Mouse (Mus musculus) neural tube, embryonic 11.5 days (tissue): ENCODE measurements around the gene Smap2. TPM values are rescaled to one million over a fixed set of nuclear protein-coding genes. Genes with fewer than 3 reads are reported as not detected.

Experiments
- ATAC-seq: fragments of 200-750 bp; cut with Nextera tagmentation; 2 replicates; pipeline ENCODE4 v1.8.0; 2017; ENCODE audit warnings: moderate number of reproducible peaks, mild to moderate bottlenecking, moderate TSS enrichment, moderate library complexity; ENCODE audit not compliant: insufficient read depth, low FRiP score, low TSS enrichment
- DNase-seq: peaks from one replicate; pipeline ENCODE4 v3.0.0-alpha.2; 2015; ENCODE audit warnings: low spot score
- H3K27ac ChIP-seq: fragments of 300-500 bp; sonication (generic); 2 replicates; pipeline ENCODE4 v1.5.1; 2014; ENCODE audit warnings: low read depth, mild to moderate bottlenecking, low read length
- H3K27me3 ChIP-seq: fragments of 300-500 bp; sonication (generic); 2 replicates; pipeline ENCODE4 v1.6.1; 2014; ENCODE audit warnings: mild to moderate bottlenecking, low read length, mixed read lengths; ENCODE audit not compliant: control insufficient read depth, insufficient read depth
- H3K36me3 ChIP-seq: fragments of 300-500 bp; sonication (generic); 2 replicates; pipeline ENCODE4 v1.6.1; 2014; ENCODE audit warnings: mild to moderate bottlenecking, low read length, moderate library complexity, mixed read lengths; ENCODE audit not compliant: control insufficient read depth, insufficient read depth
- H3K4me1 ChIP-seq: fragments of 300-500 bp; sonication (generic); 2 replicates; pipeline ENCODE4 v1.6.1; 2014; ENCODE audit warnings: low read length, mixed read lengths; ENCODE audit not compliant: control insufficient read depth, insufficient read depth
- H3K4me2 ChIP-seq: fragments of 300-500 bp; sonication (generic); 2 replicates; pipeline ENCODE4 v1.6.1; 2014; ENCODE audit warnings: low read depth, mild to moderate bottlenecking, moderate library complexity
- H3K4me3 ChIP-seq: fragments of 300-500 bp; sonication (generic); 2 replicates; pipeline ENCODE4 v1.5.1; 2014; ENCODE audit warnings: low read depth, low read length
- H3K9ac ChIP-seq: fragments of 300-500 bp; sonication (generic); 2 replicates; pipeline ENCODE4 v1.6.1; 2014; ENCODE audit warnings: mild to moderate bottlenecking, low read length
- H3K9me3 ChIP-seq: fragments of 300-500 bp; sonication (generic); 2 replicates; pipeline ENCODE4 v1.6.1; 2016; ENCODE audit warnings: low read length; ENCODE audit not compliant: control insufficient read depth
- WGBS: fragments of 180-500 bp; shearing (Covaris S2); extraction: QIAGEN DNeasy Blood & Tissue Kit; methylation state at CpG from one replicate; pipeline ENCODE4 v1.1.7; 2014; 5-methylcytosine and 5-hydroxymethylcytosine counted together
- polyA plus RNA-seq: library from polyadenylated mRNA; unstranded; fragments of >200 nt; fragmentation: Nextera tagmentation; extraction: Ambion mirVana; gene quantifications from 2 replicates; pipeline ENCODE4 v1.2.1, GENCODE M21; 2014

The Smap2 gene
- polyA plus RNA-seq, 1 experiment from 2014 or later: 24.7 TPM

GRCm38 (mm10) chr4:120951428-120951973, 65.5 kb downstream of the Smap2 start, which contains the start of gene Zfp69:
Gene Zfp69 (minus strand): TSS chr4:120951699.
- Histone ChIP-seq H3K36me3 (no peaks in the 10 kb centered on the region; the same call in 1 of the 2 replicates), H3K4me3 (peak within 1 kb of the TSS; percentile 76), H3K27ac (peak within 1 kb of the TSS; percentile 85), H3K4me1 (0 out of 2 replicates have a peak, but pooled peaks cover 7% of the 10 kb centered on the region), H3K9ac (peak within 1 kb of the TSS; percentile 89), H3K27me3 (no peaks in the 10 kb centered on the region), H3K9me3 (no peaks in the 10 kb centered on the region), H3K4me2 (peak within 1 kb of the TSS; percentile 77)
- ATAC-seq: peak; percentile 96
- DNase-seq: peak; percentile 93
- WGBS: under 1% methylated on average over 56 of the region's 60 CpGs

DNA sequence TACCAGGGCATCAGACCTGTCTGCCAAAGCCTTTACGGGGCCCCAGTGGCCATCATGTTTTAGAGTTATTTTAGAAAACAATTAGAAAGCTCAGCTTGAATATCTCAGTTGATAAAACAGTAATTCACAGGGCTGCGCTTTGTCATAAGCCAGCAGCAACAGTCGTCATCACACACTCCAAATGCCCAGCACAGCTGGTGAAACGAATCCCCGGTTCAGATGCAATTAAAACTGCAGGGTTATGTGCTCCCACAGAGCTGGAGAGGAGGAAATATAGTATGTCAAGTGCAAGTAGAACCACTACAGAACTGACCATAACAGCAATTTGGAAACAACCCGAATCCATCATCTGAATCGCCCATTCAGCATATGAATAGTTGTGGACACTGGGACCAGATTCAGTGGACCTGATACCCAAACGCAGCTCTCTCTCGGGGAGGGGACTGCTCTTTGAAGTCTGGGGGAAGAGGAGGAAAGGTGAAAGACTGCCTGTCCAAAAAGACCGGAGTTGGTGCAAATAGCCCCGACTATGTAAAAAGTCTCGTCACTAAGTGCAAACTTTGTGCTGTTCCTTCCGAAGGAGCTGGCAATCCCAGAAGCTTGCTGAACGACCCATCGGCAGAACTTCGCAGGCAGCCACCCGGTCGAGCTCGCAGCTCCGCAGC, 66.2 kb downstream of the Smap2 start:
- Histone ChIP-seq H3K4me2 (peak overlapping the region; percentile 77), H3K9me3 (no peaks in the 10 kb centered on the region), H3K27ac (peak overlapping the region; percentile 85), H3K36me3 (no peaks in the 10 kb centered on the region; the same call in 1 of the 2 replicates), H3K9ac (peak overlapping the region; percentile 89), H3K4me1 (0 out of 2 replicates have a peak, but pooled peaks cover 7% of the 10 kb centered on the region), H3K4me3 (peak overlapping the region; percentile 76), H3K27me3 (no peaks in the 10 kb centered on the region)
- ATAC-seq (peak; percentile 10; the same call in 1 of the 2 replicates), DNase-seq (peak; percentile 16)
- WGBS: 7% methylated on average over 20 of the region's 20 CpGs

- no peak overlapping the region for H3K9ac ChIP-seq
- H3K9me3 ChIP-seq: no peaks in the 10 kb centered on the region
- H3K4me3 ChIP-seq: no peak overlapping the region
- 78% methylated on average over 3 of the region's 3 CpGs for WGBS
- no peak overlapping the region for H3K27ac ChIP-seq
- H3K4me2 ChIP-seq: no peak overlapping the region
- H3K27me3 ChIP-seq: no peaks in the 10 kb centered on the region
- no peaks in the 10 kb centered on the region; the same call in 1 of the 2 replicates for H3K36me3 ChIP-seq
- H3K4me1 ChIP-seq: 0 out of 2 replicates have a peak, but pooled peaks cover 7% of the 10 kb centered on the region
- no peak for ATAC-seq
- DNase-seq: no peak
These were observed 68.1 kb downstream of the Smap2 start for GRCm38 (mm10) chr4:120948938-120949337.

DNA sequence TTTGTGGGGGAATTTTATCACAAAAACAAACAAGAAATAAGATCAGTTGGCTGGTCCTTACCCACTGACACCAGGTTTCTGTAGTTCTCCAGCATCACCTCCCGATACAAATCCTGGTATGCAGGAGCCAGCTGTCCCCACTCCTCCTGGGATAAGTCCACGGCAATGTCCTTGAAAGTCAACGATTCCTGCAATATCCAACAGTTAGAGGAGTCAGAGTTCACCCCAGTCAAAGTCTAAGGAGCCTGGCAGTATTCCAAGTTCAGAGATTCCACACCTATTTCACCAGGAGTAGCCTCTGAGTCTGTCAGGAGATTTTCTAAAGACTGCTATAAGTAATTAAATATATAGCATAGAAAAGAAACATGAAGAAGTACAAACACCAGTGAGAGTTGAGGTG, 82.0 kb downstream of the Smap2 start:
- no peak overlapping the region for H3K4me3 ChIP-seq
- no peaks in the 10 kb centered on the region for H3K27me3 ChIP-seq
- H3K4me2 ChIP-seq: no peak overlapping the region
- WGBS: 86% methylated on average over 3 of the region's 3 CpGs
- H3K27ac ChIP-seq: no peak overlapping the region
- H3K9me3 ChIP-seq: no peaks in the 10 kb centered on the region
- DNase-seq (no peak), ATAC-seq (no peak)
- peaks cover 4% of the 10 kb centered on the region; the same call in 1 of the 2 replicates for H3K36me3 ChIP-seq
- no peaks in the 10 kb centered on the region for H3K4me1 ChIP-seq
- H3K9ac ChIP-seq: no peak overlapping the region

GRCm38 (mm10) chr4:120930736-120931135, 86.3 kb downstream of the Smap2 start:
- Histone ChIP-seq H3K9ac (no peak overlapping the region), H3K27me3 (no peaks in the 10 kb centered on the region), H3K9me3 (no peaks in the 10 kb centered on the region), H3K4me2 (no peak overlapping the region), H3K4me3 (no peak overlapping the region), H3K4me1 (no peaks in the 10 kb centered on the region), H3K27ac (no peak overlapping the region), H3K36me3 (peaks cover 4% of the 10 kb centered on the region; the same call in 1 of the 2 replicates)
- no peak for ATAC-seq
- no peak for DNase-seq
- 95% methylated on average over 18 of the region's 18 CpGs for WGBS

DNA sequence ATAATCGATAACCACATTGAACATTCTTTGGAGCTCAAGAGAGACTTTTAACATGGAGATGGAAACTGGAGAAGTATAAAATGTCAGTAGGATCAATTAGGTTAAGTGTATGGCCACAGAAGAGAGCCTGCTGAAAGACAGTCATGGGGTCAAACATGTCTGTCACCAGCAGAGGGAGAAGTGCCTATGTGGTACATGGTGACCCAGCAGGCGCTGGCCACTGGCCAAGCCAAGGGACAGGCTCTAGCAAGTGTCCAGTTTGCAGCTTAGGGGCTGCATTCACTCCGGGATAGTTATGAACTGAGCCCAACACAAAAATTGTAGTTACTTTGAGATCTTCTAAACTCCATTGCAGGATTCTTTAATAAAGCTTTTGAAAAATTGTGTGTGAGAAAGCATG, 88.4 kb downstream of the Smap2 start:
- H3K27ac ChIP-seq: no peak overlapping the region
- ATAC-seq (no peak), DNase-seq (no peak)
- no peaks in the 10 kb centered on the region for H3K4me1 ChIP-seq
- H3K4me3 ChIP-seq: no peak overlapping the region
- H3K27me3 ChIP-seq: no peaks in the 10 kb centered on the region
- no peak overlapping the region for H3K4me2 ChIP-seq
- no peaks in the 10 kb centered on the region for H3K9me3 ChIP-seq
- peaks cover 2% of the 10 kb centered on the region; the same call in 1 of the 2 replicates for H3K36me3 ChIP-seq
- 79% methylated on average over 3 of the region's 3 CpGs for WGBS
- no peak overlapping the region for H3K9ac ChIP-seq

- H3K4me2 ChIP-seq: peak overlapping the region; percentile 73
- ATAC-seq (no peak), DNase-seq (no peak)
- H3K27ac ChIP-seq: peak overlapping the region; percentile 67; the same call in 1 of the 2 replicates
- peak overlapping the region; percentile 84 for H3K9ac ChIP-seq
- no peaks in the 10 kb centered on the region for H3K4me1 ChIP-seq
- no peaks in the 10 kb centered on the region for H3K27me3 ChIP-seq
- H3K36me3 ChIP-seq: peaks cover 11% of the 10 kb centered on the region
- no peaks in the 10 kb centered on the region for H3K9me3 ChIP-seq
- 14% methylated on average over 3 of the region's 3 CpGs for whole genome bisulfite sequencing
- peak overlapping the region; percentile 65 for H3K4me3 ChIP-seq
These were observed 91.7 kb downstream of the Smap2 start for GRCm38 (mm10) chr4:120925386-120925785.

DNA sequence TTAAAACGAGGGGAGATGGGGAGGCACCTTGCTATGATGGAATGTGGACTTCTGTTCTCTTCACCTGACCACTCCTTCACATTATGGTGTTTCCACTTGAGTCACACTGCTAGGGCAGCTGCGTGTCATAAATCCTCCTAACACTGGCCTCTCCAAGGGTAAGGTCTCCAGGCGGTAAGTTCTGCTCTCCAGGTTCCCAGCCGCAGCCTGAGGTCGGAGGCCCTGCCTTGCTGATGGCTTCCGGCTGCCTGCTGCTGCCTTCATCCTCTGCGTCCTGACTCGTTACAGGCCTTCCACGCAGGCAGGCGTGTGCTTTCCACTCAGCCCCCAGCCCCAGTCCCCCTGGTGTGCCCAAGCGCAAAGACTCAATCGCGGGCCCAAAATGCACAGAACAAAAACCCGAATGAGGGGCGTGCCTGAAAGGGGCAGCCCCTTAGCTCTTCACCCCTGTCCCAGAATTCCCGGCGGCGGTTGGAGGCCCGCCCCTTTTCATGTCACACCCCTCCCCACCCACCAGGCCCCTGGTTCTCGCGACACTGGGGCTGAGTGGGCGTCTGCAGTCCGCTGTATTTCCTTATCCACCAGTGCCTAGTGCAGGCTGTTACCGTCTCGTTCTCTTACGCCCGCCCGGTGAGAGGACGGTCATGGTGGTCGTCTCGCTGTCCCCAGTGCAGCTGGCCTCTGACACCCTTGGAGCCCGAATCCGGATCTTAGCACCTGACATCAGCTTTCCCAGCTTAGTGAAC, 92.3 kb downstream of the Smap2 start, which contains the start of gene Exo5:
Gene Exo5 (minus strand): TSS at position 464 of the 746 bp plus-strand sequence.
- H3K9me3 ChIP-seq: no peaks in the 10 kb centered on the region
- ATAC-seq (peak; percentile 98), DNase-seq (peak; percentile 96)
- H3K27ac ChIP-seq: peak within 1 kb of the TSS; percentile 67
- H3K4me2 ChIP-seq: peak within 1 kb of the TSS; percentile 73
- no peaks in the 10 kb centered on the region for H3K27me3 ChIP-seq
- peaks cover 13% of the 10 kb centered on the region for H3K36me3 ChIP-seq
- no peaks in the 10 kb centered on the region for H3K4me1 ChIP-seq
- peak within 1 kb of the TSS; percentile 84 for H3K9ac ChIP-seq
- peak within 1 kb of the TSS; percentile 65 for H3K4me3 ChIP-seq
- WGBS: under 1% methylated on average over 33 of the region's 33 CpGs
